Mouse (Mus musculus): ENCODE measurements around the gene Nenf. TPM values are rescaled to one million over a fixed set of nuclear protein-coding genes. Genes with fewer than 3 reads are reported as not detected.
A peak's percentile ranks its signal among the peaks of the same experiment; 100 is the strongest.

Nenf gene
- polyA plus RNA-seq, 1 experiment: 143 TPM

GRCm38 (mm10) chr1:191293996-191294795, 23.8 kb downstream of the Nenf start:
- no peak for TF ChIP-seq MYOD1 (IDR thresholded peaks at IDR 0.05; ENCODE audit: control insufficient read depth in 1 of 3, insufficient read length in 2 of 3, low read depth in 2 of 3)
- TF ChIP-seq POLR2A (IDR thresholded peaks at IDR 0.05; ENCODE audit: insufficient read length, low read depth): no peak
- no peak for TF ChIP-seq CEBPB (IDR thresholded peaks at IDR 0.05; ENCODE audit: insufficient read depth, poor library complexity, severe bottlenecking)
- no peak for TF ChIP-seq POLR2AphosphoS2 (IDR thresholded peaks at IDR 0.05; ENCODE audit: insufficient read length, low read depth)
- no peak for TF ChIP-seq TCF12 (IDR thresholded peaks at IDR 0.05; ENCODE audit: insufficient read depth, poor library complexity, severe bottlenecking)
- TF ChIP-seq TCF3 (IDR thresholded peaks at IDR 0.05; ENCODE audit: insufficient read length, low read depth): no peak
- no peak for TF ChIP-seq USF1 (IDR thresholded peaks at IDR 0.05; ENCODE audit: low read depth)
- TF ChIP-seq E2F4 (IDR thresholded peaks at IDR 0.05; ENCODE audit: insufficient read depth): no peak
- Histone ChIP-seq H3K27me3 (ENCODE audit: control insufficient read depth, insufficient read depth, insufficient read length) (no peaks in the 10 kb centered on the region), H3K4me2 (ENCODE audit: low read depth) (peak overlapping the region; percentile 25), H3K36me3 (ENCODE audit: control insufficient read depth, insufficient read depth) (no peaks in the 10 kb centered on the region), H3ac (ENCODE audit: control insufficient read depth, insufficient read length) (no peak overlapping the region), H3K4me3 (no peak overlapping the region), H3K79me2 (ENCODE audit: control insufficient read depth, insufficient read depth) (no peaks in the 10 kb centered on the region)

GRCm38 (mm10) chr1:191293051-191293450, 24.9 kb downstream of the Nenf start:
- H3K4me3 ChIP-seq: no peak overlapping the region
- H3ac ChIP-seq (ENCODE audit: control insufficient read depth, insufficient read length): no peak overlapping the region
- H3K27me3 ChIP-seq (ENCODE audit: control insufficient read depth, insufficient read depth, insufficient read length): no peaks in the 10 kb centered on the region
- H3K36me3 ChIP-seq (ENCODE audit: control insufficient read depth, insufficient read depth): no peaks in the 10 kb centered on the region
- H3K4me2 ChIP-seq (ENCODE audit: low read depth): no peak overlapping the region
- TF ChIP-seq MYOD1 (IDR thresholded peaks at IDR 0.05; ENCODE audit: control insufficient read depth in 1 of 3, insufficient read length in 2 of 3, low read depth in 2 of 3) (no peak), POLR2A (IDR thresholded peaks at IDR 0.05; ENCODE audit: insufficient read length, low read depth) (no peak), POLR2AphosphoS2 (IDR thresholded peaks at IDR 0.05; ENCODE audit: insufficient read length, low read depth) (no peak), SRF (IDR thresholded peaks at IDR 0.05; ENCODE audit: control insufficient read depth, insufficient read length, low read depth) (no peak), CEBPB (IDR thresholded peaks at IDR 0.05; ENCODE audit: insufficient read depth, poor library complexity, severe bottlenecking) (no peak), E2F4 (IDR thresholded peaks at IDR 0.05; ENCODE audit: insufficient read depth) (no peak), TCF3 (IDR thresholded peaks at IDR 0.05; ENCODE audit: insufficient read length, low read depth) (no peak), USF1 (IDR thresholded peaks at IDR 0.05; ENCODE audit: low read depth) (no peak), REST (IDR thresholded peaks at IDR 0.05; ENCODE audit: insufficient read depth, insufficient read length) (no peak), TCF12 (IDR thresholded peaks at IDR 0.05; ENCODE audit: insufficient read depth, poor library complexity, severe bottlenecking) (no peak), MAX (IDR thresholded peaks at IDR 0.05; ENCODE audit: low read depth) (no peak), MYOG (IDR thresholded peaks at IDR 0.05; ENCODE audit: control insufficient read depth in 1 of 3, insufficient read depth in 1 of 3, insufficient read length in 2 of 3, low read depth in 2 of 3) (no peak)
- H3K79me2 ChIP-seq (ENCODE audit: control insufficient read depth, insufficient read depth): no peaks in the 10 kb centered on the region

GRCm38 (mm10) chr1:191292348-191292747, 25.6 kb downstream of the Nenf start:
- no peaks in the 10 kb centered on the region for H3K79me2 ChIP-seq (ENCODE audit: control insufficient read depth, insufficient read depth)
- peak overlapping the region; percentile 56 for H3K4me2 ChIP-seq (ENCODE audit: low read depth)
- H3K4me3 ChIP-seq: no peak overlapping the region
- no peaks in the 10 kb centered on the region for H3K27me3 ChIP-seq (ENCODE audit: control insufficient read depth, insufficient read depth, insufficient read length)
- TF ChIP-seq SRF (IDR thresholded peaks at IDR 0.05; ENCODE audit: control insufficient read depth, insufficient read length, low read depth) (no peak), REST (IDR thresholded peaks at IDR 0.05; ENCODE audit: insufficient read depth, insufficient read length) (no peak), TCF3 (IDR thresholded peaks at IDR 0.05; ENCODE audit: insufficient read length, low read depth) (no peak), CEBPB (IDR thresholded peaks at IDR 0.05; ENCODE audit: insufficient read depth, poor library complexity, severe bottlenecking) (0 out of 2 replicates have a peak, but pooled peaks have one; percentile 33), MYOD1 (IDR thresholded peaks at IDR 0.05; ENCODE audit: control insufficient read depth in 1 of 3, insufficient read length in 2 of 3, low read depth in 2 of 3) (peak in 1 of 3 experiments; percentile 48), MYOG (IDR thresholded peaks at IDR 0.05; ENCODE audit: control insufficient read depth in 1 of 3, insufficient read depth in 1 of 3, insufficient read length in 2 of 3, low read depth in 2 of 3) (peak in 1 of 3 experiments; percentile 67), E2F4 (IDR thresholded peaks at IDR 0.05; ENCODE audit: insufficient read depth) (no peak), POLR2A (IDR thresholded peaks at IDR 0.05; ENCODE audit: insufficient read length, low read depth) (no peak), POLR2AphosphoS2 (IDR thresholded peaks at IDR 0.05; ENCODE audit: insufficient read length, low read depth) (no peak), TCF12 (IDR thresholded peaks at IDR 0.05; ENCODE audit: insufficient read depth, poor library complexity, severe bottlenecking) (peak; percentile 4), USF1 (IDR thresholded peaks at IDR 0.05; ENCODE audit: low read depth) (peak; percentile 97), MAX (IDR thresholded peaks at IDR 0.05; ENCODE audit: low read depth) (peak; percentile 57)
- no peaks in the 10 kb centered on the region for H3K36me3 ChIP-seq (ENCODE audit: control insufficient read depth, insufficient read depth)
- H3ac ChIP-seq (ENCODE audit: control insufficient read depth, insufficient read length): no peak overlapping the region

GRCm38 (mm10) chr1:191288762-191289161, 29.2 kb downstream of the Nenf start:
- Histone ChIP-seq H3ac (ENCODE audit: control insufficient read depth, insufficient read length) (no peak overlapping the region), H3K27me3 (ENCODE audit: control insufficient read depth, insufficient read depth, insufficient read length) (no peaks in the 10 kb centered on the region), H3K79me2 (ENCODE audit: control insufficient read depth, insufficient read depth) (no peaks in the 10 kb centered on the region), H3K36me3 (ENCODE audit: control insufficient read depth, insufficient read depth) (no peaks in the 10 kb centered on the region), H3K4me3 (no peak overlapping the region), H3K4me2 (ENCODE audit: low read depth) (no peak overlapping the region)
- TF ChIP-seq TCF12 (IDR thresholded peaks at IDR 0.05; ENCODE audit: insufficient read depth, poor library complexity, severe bottlenecking) (no peak), SRF (IDR thresholded peaks at IDR 0.05; ENCODE audit: control insufficient read depth, insufficient read length, low read depth) (no peak), MYOG (IDR thresholded peaks at IDR 0.05; ENCODE audit: control insufficient read depth in 1 of 3, insufficient read depth in 1 of 3, insufficient read length in 2 of 3, low read depth in 2 of 3) (no peak), USF1 (IDR thresholded peaks at IDR 0.05; ENCODE audit: low read depth) (no peak), CEBPB (IDR thresholded peaks at IDR 0.05; ENCODE audit: insufficient read depth, poor library complexity, severe bottlenecking) (no peak), REST (IDR thresholded peaks at IDR 0.05; ENCODE audit: insufficient read depth, insufficient read length) (no peak)
